Mouse (Mus musculus) mammary gland, adult 2 months (tissue): ENCODE data around the gene Il4ra. TPM values are rescaled to one million over a fixed set of nuclear protein-coding genes. Genes with fewer than 3 reads are reported as not detected.

Source experiments
- polyA plus RNA-seq: library from polyadenylated mRNA; depleted of rRNA; stranded (reverse); fragments of >200 nt; gene quantifications from 2 replicates; pipeline ENCODE4 v1.2.3, GENCODE M21; 2012; ENCODE audit warnings: low replicate concordance; rRNA removed

The Il4ra gene
- 106 and 127 TPM in 2 replicates for polyA plus RNA-seq

DNA sequence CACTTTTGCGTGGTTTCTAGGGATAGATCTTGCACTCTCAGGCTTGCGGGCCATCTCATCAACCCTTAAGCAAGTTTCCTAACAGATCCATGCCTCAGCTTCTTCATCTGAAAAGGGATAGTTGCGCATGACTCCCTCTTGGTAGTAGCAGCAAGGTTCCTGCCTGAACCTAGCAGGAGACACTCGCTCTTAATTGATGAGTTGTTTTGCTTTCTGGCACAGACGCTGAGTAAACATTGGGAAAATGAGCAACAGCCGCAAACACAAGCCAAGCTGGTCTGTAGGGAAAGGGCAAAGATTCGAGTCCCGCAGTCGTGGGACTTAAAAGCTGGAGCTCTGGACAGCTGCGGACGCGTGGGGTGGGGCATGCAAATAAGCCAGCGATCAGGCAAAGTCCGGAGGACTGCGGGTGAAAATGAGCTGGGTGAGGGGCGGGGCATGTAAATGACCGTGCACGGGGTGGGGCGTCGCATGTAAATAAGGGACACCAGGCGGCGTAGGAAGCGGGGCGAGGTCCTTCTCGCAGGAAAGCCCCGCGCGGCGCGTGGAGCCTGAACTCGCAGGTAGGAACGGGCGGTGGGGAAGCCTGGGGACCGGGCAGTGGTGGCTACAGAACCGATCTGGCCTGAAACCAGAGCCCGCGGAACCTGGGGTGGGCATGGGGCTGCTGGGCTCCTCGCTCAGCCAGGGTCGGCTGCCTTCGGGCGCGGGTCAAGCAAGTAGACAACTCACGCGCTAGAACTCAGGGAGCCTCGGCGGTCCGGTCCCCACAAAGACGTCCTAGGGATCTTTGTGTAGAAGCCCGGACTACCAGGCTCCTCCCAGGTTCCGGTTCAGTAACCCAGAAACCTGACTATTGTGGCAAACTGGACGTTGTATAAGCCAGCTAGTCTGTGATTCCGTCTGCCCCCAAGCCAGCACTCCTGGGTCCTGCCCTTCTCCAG is at the start of gene Il4ra:
Il4ra (plus strand) TSS at position 355 of the 944 bp plus-strand sequence.

DNA sequence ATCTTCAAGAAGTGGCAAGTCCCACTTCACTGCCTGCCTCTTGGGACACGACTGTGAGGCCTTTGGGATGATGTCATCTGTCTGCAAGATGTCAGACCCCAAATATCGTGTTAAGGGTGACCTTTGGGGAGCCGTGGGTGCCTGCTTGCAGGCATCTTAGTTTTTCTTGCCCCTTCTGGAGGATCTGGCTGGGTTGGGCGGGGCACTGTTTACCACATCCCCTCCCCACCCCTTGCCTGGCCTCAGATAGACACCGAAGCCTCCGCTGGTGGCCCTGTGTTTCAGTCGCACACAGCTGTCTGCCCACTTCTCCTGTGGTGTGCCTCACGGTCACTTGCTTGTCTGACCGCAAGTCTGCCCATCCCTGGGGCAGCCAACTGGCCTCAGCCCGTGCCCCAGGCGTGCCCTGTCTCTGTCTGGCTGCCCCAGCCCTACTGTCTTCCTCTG is 51.3 kb downstream of the Il4ra start, which contains the start of gene Il21r:
Il21r (plus strand) TSS at position 245 of the 447 bp plus-strand sequence.

Other genes with a start within 250 kb of the Il4ra start
- gene Kdm8, start 107.4 kb upstream of the Il4ra start, polyA plus RNA-seq = 3.1 and 5.2 TPM in 2 replicates
- 37.9 and 49.8 TPM in 2 replicates for gene Nsmce1, start 60.5 kb upstream of the Il4ra start, polyA plus RNA-seq
- gene Il21r, start 51.3 kb downstream of the Il4ra start, polyA plus RNA-seq = 54.1 and 114 TPM in 2 replicates
- gene Gtf3c1, start 155.7 kb downstream of the Il4ra start, polyA plus RNA-seq = 44.7 and 58.6 TPM in 2 replicates
- 11.7 and 13.2 TPM in 2 replicates for gene D430042O09Rik, start 155.8 kb downstream of the Il4ra start, polyA plus RNA-seq